Mouse (Mus musculus) mature B cell (primary cell): ENCODE results near the gene Arfgap3.
"Not testable (repeated sequence)": the region's sequence is repeated elsewhere in the genome, so short reads cannot be mapped to it uniquely, and the experiment has no call there.

Experiments used
- in situ Hi-C: fragments of 300-500 bp; cut with MboI; formaldehyde crosslinking; loops from 2 replicates; pipeline ENCODE4 v1.14.3; 2019

Arfgap3 gene

DNA sequence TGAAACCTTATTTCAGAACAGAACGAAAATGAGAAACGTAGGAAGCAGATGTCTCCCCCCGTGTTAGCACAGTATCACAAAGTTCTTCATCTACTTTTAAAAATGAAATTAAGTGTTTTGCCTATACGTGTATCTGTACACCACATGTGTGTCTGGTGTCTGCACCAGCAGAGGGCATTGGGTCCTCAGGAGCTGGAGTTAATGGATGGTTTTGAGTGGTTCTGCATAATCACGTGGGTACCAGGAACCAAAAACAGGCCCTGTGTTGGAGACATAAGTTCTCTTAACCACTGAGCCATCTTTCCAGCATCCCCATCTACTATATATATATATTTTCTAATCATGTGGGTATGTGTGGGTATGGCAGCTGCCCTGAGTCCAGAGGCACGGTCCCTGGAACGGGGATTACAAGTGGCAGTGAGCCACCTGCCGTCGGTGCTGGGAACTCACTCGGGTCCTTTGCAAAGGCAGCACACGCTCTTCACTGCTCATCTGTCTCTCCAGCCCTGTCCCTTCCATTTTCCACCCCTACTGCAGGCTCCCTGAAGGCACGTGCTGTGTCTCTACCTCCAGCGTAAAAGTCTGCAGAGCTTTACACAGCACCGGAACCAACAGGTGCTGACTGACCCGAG, 4.0 kb downstream of the Arfgap3 start:
- in situ Hi-C loops: no loop called here

DNA sequence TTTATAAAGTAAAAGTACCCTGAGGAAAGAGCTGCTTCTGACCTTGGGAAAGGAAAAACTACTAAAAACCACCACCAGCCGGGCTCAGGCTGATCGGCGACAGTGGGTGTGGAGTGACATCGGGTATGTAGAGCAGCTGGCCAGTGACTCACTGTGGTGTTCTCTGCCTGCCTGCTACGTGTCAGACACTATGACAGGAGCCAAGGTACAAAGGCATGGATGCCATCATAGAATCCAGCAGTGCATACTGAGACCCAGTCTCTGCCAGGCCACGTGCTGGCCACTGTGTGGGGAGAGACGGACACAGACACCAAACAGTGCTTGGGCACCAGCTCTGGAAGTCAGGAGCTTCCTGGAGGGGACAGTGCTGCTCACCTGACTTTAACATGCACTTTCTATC, 5.1 kb downstream of the Arfgap3 start:
- in situ Hi-C loops: no loop called here

DNA sequence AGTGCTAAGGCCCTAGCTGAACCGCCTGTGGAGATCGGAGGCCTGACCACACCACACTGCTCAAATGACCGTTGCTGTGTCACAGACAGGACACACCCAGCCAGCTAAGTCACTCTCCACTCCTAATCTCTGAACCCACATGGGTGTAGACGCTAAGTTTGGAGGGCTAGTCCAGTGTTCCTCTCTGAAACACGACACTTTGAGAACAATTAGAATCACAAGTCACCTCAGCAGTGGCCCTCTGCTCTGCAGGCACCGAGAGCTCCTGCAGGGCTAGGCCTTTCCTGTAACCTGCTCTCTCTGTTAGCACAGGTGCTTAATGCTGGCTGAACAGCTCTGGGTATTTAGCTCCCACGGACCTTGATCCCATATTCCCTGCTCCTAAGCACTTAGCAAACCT, 5.9 kb downstream of the Arfgap3 start:
- in situ Hi-C loops: no loop called here

DNA sequence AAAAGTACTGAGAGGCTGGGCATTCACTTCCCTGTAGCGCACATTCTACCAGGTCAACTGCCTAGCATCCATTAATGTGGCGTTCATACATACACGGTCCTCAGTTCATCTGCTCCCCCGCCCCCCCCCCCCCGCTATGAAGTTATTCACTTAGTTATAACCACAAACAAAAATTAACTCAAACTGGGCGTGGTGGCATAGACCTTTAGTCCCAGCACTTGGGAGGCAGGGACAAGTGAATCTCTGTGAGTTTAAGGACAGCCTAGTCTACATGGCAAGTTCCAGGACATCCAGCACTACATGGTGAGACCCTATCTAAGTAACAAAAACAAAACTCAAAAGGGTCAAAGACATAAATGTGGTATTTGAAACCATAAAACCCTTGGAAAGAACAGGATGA, 11.1 kb downstream of the Arfgap3 start:
- in situ Hi-C loops: no loop called here

DNA sequence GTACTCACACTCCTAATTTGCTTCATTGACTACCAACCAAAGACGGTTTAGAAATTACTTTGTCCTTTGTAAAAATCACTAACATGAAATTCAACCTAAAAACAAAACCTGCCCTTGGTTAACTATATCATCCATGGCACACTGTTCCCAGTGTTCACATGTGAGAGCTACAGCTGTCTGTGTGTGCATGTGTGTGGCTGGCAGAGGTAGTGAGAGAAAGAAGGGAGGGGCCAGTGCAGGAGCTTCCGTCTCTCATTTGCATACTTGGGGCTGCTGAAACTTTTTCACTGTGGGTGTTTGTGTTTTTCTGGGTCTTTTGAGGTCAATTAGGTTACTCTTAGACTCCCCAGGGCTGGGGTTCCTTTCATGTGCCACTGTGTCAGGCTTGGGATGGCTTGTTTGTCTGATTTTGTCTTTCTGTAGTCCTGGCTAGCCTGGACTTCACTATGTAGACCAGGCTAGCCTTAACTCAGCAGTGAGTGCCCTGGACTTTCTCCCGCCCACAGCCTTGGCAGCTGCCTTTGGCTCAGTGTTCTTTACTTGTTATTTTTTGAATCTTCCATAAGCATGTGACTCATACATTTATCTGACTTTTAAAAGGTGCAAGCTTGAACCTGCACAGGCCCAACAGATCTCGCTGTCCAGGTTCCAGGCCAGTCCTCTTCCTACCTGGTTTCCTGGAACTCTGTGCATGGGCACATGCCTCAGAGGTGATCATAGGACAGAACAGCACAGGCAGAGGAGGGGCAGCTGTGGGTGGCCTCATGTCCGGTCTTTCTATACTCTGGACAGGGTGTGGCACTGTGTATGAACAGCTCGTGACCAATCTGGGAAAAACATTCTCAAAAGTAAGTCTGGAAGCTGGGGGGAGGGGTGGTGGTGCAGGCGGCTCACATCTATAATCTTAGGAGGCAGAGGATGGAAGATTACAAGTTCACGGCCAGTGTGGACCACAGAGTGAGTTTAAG, 11.9 kb downstream of the Arfgap3 start:
- in situ Hi-C loops: no loop called here

DNA sequence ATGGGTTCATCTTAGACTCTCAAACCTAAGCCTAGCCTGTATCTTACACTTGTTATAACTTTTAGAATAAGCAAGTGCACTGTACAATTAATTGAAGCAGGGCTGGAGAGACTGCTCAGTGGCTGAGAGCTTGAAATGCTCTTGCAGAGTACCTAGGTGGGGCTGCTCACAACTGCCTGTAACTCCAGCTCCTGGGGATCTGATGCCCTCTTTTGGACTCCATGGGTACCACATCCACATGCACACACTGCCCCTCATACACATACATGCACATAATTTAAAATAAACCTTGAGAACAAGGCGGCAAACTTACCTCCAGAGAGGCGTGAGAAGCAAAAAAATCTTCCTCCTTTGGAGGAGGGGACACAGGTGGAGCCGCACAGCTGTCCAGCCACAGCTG, 17.7 kb downstream of the Arfgap3 start:
- in situ Hi-C loops: no loop called here

DNA sequence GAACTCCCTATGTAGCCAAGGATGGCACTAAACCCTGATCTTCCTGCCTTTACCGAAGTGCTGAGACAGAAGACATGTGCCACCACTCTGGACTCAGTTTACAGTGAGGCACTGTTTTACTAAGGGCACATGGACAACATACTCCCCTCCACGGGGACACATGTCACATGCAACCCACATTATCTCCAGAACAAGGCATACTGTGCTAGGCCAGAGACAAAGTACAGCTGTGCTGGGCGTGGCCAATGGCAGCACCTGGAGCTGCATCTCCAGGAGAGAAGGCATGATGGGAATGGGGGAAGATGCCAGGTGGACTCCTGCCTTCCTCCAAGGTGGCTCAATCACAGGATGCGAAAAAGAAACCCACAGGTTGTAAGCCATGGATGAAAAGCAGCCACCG, 21.1 kb downstream of the Arfgap3 start:
- in situ Hi-C loops: no loop called here

DNA sequence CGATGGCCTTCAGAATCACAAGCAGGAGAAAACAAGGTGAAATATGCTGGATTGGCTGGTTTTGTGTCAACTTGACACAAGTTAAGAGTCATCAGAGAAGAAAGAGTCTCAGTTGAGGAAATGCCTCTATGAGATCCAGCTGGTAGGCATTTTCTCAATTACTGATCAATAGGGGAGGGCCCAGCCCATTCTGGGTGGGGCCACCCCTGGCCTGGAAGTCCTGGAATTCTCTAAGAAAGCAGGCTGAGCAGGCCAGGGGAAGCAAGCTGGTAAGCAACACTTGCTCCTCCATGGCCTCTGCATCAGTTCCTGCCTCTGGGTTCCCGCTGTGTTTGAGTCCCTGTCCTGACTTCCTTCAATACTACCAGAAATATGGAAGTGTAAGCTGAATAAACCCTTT, 27.0 kb downstream of the Arfgap3 start:
- in situ Hi-C loops: no loop called here

DNA sequence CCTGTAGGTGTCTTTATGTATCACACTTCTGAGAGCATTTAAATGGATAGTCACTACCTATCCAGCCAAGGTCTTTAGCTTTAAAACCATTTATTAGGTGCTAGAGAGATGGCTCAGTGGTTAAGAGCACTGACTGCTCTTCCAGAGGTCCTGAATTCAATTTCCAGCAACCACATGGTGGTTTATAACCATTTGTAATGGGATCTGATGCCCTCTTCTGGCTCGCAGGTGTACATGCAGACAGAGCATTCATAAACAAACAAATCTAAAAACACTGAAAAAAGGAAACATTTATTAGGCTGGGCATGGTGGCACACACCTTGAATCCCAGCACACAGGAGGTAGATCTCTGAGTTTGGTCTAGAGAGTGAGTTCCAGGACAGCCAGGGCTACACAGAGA, 35.1 kb downstream of the Arfgap3 start:
- in situ Hi-C loops: no loop called here

DNA sequence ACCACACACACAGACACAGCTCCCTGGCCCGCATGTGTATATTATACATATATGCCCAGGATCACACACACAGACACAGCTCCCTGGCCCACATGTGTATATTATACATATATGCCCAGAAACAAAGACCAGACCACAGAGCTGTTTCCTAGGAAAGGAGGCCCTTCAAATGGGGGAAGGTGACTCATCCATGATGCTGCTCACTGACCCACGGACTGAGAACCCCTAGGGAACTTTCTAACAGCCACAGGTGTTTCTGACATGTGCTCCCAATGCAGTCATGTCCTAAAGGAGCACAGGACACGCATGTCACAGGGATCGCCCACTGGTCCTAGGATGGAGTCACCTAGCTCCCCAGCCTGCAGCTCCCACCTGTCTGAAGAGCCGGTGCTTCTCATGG, 40.2 kb downstream of the Arfgap3 start:
- in situ Hi-C loops: no loop called here

DNA sequence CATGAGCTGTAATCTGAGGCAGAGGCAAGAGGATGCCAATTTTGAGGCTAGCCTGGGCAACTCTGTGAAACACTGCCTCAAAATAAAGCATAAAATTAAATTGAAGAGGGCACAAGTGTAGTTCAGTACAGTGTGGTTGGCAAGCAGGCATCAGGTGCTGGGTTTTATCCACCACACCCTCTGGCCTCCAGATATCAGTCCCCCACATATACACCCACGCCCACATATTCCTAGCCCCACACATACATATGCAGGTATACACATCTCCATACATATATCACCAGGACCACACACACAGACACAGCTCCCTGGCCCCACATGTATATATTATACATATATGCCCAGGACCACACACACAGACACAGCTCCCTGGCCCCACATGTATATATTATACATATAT, 41.3 kb downstream of the Arfgap3 start:
- in situ Hi-C loops: not testable (repeated sequence)

DNA sequence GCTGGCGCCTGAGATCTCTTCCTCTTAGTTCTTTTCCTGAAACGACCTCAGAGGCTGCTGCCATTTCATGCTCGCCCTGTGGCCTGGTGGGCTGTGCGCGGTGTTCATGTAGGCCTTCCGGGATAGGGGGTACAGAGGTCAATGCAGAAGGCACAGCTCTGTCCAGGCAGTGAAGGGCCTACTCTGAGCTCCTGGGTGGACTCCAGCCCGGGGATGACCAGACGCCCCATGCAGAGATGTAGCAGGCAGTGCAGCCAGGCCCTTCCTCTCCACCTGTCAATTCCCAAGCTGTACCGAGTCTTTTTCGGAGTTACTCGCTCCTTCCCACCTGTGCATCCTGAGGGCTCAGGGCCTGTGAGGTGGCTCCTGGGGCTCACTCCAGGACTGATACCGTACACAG, 43.9 kb downstream of the Arfgap3 start:
- in situ Hi-C loops: no loop called here

DNA sequence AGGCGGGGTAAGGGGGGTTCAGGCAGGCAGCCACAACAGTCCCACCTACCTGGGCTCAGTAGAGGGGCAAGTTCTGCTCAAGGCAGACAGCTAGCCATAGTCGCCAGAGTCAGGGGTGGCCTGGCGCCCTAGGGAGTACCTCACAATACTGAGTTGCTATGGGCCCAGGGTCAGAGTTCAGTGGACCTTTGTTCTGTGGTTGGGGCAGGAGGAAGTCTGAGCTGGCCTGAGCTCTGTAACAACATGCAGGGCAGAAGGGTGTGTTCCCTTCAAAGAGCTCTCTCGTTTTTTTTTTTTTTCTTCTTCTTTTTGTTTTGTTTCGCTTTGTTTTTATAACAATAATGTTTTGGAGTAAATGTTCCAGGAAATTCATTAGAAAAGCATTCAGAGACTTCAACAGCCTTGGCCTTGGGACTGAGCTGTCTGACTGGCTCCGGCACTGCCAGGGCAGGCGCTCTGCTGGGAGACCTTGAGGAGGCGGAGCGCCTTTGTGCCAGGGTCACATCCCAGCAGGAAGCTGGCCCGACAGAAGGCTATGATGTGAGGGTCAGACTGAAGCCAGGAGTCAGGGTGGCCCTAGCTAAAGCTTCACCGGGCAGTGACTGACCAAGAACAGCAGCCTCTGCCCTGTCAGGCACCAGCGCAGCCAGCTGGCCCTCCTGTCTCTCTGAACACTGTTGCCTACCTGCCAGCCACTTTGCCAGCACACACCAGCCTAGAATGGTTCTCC, 44.7 kb downstream of the Arfgap3 start:
- in situ Hi-C loops: no loop called here

DNA sequence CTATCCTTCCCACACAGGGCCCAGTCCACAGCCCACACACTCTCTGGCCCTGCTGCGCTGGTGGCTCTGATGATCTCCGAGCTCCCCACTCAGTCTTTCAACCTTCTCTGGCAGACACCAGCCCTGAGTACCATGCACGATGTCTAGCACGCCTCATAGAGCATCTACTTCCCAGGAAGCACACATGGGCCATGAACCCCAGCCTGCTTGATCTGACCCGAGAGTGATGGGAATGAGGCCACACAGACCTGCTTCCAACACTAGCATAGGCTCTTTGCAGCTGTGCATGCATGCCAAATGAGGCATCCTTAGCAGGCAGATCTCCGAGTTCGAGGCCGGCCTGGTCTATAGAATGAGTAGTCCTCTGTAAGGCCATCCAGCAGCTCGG, 45.2 kb downstream of the Arfgap3 start:
- in situ Hi-C loops: no loop called here

DNA sequence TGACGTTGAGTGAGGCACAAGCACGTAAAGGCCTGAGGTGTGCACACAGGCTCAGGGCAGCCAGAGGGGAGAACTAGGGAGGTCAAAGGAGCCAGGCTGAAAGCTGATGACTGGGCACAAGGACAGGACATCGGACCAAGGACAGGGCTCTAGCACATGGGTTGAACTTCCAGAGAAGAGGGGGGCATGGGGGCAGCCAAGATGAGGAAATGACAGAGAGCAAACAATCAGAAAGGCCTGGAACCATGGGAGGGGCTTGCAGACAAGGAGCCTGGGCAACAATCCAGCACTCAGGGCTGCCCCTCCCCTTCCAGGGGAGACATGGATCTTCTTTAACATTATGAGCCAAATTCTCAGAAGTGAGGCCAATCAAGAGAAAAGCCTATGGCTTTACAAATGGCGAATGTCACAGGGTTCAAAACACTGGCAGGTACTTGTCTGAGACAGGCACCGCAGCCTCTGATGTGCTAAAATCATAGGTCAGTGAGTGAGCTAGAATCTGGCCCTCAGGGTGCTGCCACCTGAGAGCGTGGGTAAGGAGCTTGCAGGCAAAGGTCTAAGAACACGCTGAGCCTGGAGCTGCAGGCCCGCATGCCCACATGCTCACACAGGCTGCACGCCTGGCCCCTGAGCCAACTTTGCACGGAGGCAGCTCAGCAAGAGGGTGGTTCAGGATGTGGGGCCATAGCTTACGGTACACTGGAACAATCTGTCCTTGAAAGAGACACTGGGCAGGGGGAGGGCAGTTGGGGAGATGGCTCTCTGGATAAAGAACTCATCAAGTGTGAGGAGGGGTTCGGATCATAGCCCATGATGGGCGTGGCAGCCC, 46.2 kb downstream of the Arfgap3 start:
- in situ Hi-C loops: no loop called here

DNA sequence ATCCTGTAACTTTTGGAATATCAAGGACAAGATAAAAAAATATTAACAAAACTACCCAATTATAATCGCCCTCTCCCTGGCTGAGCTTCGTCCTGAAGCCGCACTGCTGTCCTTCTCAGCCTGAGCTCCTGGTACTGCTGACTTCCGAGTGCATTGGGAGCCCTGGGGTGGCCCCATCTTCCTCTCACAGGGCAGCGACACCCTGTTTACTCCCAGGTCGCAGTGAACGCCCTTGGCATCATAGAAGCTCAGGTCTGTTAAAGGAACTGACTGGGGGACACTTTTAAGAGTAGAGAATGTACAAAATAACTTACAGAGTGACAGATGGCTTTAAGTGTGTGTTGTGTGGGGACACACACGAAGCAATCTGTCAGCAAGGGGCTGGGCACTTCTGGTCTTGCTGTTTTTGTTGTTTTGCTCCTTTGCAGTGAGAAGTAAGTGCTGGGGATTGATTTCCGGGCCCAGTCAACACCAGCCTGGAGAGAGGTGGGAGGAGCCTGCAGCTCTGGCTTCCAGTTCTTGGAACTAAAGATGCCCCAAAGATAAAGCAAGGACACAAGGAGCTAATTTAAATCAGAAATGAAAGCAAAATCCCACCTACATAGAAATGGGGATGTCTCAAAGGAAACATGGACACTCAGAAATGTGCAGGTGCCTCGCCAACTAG, 50.0 kb downstream of the Arfgap3 start:
- in situ Hi-C loops: no loop called here

DNA sequence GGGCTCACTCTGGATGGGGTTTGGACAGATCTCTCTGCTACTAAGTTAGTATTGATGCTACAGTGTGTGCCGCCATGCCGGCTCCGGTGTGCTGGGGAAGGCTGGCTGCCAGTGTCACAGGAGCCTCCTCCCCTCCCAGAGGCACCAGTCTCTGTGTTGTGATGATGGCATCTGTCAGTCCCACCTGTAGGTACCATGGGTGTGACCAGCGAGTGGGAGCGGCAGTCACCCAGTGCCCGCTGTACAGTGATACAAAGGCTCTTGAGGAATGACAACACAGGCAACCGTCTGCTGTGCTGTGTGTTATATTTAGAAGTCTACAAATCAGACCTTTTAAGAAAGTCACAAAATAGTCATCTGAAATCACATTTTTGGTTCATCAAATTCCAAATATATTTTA, 50.6 kb downstream of the Arfgap3 start:
- in situ Hi-C loops: no loop called here

DNA sequence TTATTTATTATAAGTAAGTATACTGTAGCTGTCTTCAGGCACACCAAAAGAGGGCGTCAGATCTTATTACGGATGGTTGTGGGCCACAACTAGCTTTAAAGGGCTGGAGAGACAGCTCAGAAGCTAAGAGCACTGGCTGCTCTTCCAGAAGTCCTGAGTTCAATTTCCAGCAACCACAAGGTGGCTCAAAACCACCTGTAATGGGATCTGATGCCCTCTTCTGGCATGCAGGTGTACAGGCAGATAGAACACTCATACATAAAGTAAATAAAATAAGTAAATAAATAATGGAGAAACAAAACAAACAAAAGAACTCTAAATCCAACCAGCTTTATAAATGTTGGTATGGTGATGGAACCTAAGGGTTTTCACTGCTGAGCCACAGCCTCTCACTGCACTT, 51.2 kb downstream of the Arfgap3 start:
- in situ Hi-C loops: no loop called here

DNA sequence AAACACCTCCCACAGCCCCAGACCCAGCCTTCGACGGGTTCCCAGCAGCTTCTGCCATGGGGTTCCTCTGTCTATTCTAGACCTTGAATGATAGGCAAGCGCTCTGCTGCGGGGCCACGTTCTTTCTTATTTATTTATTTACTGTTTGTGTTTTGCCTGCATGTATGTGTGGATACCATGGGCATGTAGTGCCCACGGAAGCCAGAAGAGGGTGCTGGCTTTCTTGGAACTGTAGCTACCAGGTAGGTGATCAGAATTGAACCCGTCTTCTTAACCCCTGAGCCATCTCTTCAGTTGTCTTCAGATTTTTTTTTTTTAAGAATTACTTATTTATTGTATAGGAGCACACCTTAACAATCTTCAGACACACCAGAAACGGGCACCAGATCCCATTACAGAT, 51.7 kb downstream of the Arfgap3 start:
- in situ Hi-C loops: no loop called here

DNA sequence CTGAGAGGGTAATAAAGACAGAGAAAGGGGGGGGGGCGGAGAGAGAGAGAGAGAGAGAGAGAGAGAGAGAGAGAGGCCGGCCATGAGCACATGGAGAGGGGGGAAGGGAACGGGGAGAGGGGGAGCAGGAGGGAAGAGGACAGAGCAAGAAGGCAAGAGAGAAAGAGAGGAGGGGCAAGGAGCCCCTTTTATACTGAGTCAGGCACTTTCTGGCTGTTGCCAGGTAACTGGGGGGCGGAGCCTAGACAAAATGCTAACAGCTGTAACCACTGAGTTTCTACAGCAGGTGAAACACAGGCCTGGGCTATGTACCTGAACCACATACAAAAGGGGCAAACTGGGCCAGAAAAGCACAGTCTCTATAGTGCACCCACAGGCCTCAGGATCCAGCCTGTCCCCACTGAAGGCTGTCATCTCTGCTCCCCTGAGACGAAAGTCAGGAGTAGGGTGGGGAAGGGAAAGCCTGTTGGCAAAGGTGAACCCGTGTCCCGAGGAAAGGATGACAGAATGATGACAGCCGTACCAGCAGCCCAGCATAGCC, 53.2 kb downstream of the Arfgap3 start:
- in situ Hi-C loops: no loop called here

DNA sequence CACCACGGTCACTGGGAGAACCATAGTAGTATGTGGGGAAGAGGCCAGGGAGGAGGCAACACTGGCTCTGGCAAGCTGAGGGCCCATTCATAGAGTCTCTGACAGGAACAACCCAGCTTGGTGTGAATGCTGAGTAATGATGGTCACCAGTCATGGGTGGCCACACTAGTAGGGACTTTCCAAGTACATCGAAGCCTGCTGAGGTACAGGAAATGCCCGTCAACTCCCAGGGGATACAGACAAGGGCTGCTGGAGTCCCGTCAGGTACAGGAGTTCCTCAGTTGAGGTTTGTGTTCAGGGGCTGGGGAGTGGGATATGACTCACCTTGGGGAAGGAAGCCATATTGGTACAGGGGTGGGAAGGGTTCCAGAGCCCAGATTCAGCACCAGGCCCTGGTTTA, 54.0 kb downstream of the Arfgap3 start:
- in situ Hi-C loops: no loop called here
